Mouse (Mus musculus) activated CD4-positive, CD25-positive, alpha-beta regulatory T cell, adult 4 months (primary cell): ENCODE data around the gene Zfp446. TPM values are rescaled to one million over a fixed set of nuclear protein-coding genes. Genes with fewer than 3 reads are reported as not detected.

Experiments
- ATAC-seq: one replicate; pipeline ENCODE4 v1.8.0; 2017
- polyA plus RNA-seq, 2 experiments: library from polyadenylated mRNA; unstranded; fragments of 100-300 nt; shearing (Covaris generic); gene quantifications; one replicate each; pipeline ENCODE4 v1.2.1; 2017

Gene Zfp446
- polyA plus RNA-seq, 2 experiments from 2014 or later = 2.6 to 3.3 TPM

DNA sequence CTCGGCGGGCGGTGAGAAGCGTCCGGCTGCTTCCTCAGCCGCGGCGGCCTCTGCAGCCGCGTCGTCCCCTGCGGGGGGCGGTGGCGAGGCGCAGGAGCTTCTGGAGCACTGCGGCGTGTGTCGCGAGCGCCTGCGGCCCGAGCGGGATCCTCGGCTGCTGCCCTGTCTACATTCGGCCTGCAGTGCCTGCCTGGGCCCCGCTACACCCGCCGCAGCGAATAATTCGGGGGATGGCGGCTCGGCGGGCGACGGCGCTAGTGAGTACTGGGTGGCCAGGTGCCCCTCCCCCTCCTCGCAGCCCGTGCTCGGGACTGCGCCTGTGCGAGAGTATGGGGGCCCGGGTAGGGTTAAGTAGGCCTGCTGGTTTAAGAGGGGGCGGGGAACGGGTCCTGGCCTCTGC is 47.2 kb downstream of the Zfp446 start:
- peak; percentile 15 for ATAC-seq

DNA sequence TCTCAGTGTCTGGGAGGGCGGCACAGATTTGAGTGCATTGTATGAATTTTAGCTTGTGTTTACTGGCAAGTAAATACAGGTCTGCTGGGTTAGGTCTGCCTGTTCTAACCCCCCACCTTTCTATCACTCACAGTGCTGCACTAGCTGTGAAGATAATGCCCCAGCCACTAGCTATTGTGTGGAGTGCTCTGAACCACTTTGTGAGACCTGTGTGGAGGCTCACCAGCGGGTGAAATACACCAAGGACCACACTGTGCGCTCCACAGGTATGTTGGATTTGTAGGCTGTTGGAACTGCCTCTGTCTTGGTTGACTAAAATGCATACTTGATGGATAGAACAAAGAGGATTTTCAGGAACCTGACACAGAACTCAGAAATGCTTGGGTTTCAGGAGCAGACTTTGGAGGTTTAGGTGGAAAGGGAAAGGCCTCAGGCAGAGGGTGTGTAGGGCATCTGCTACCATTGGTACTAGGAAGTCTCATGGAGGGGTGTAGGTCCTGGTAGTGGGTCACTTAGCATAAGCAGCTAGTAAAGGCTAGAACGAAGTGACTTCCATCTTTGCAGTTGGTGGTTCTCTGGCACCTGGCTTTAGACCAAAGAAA is 48.0 kb downstream of the Zfp446 start:
- ATAC-seq = no peak

DNA sequence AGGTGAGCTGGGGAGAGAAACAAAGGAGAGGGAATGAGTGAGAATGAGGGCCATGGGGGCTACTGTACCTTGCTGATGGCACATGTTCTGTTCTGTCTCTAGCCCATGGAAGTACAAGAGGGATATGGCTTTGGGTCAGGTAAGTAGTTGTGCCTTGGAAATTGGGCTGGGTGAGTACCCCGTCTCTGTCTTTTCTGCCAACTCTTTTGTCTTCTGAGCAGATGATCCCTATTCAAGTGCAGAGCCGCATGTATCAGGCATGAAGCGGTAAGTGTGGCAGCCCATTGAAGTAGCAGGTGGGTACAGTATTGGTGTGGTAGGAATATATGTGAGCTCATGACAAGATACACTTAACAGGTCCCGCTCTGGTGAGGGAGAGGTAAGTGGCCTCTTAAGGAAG is 51.3 kb downstream of the Zfp446 start:
- ATAC-seq = no peak

DNA sequence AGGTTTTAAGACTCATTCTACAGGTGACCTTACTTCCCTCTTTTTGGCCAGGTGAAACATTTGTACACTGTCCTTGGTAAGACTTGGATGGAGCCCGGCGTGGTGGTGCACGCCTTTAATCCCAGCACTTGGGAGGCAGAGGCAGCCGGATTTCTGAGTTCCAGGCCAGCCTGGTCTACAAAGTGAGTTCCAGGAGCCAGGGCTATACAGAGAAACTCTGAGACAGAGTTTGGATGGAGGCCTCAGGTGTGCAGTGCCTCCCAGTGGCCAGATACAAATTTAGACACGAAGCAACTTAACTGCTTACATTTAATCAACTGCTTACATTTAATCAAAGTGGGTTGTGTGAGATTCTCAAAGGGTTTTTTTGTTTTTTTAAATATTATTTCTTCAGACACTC is 53.4 kb downstream of the Zfp446 start:
- no peak for ATAC-seq

DNA sequence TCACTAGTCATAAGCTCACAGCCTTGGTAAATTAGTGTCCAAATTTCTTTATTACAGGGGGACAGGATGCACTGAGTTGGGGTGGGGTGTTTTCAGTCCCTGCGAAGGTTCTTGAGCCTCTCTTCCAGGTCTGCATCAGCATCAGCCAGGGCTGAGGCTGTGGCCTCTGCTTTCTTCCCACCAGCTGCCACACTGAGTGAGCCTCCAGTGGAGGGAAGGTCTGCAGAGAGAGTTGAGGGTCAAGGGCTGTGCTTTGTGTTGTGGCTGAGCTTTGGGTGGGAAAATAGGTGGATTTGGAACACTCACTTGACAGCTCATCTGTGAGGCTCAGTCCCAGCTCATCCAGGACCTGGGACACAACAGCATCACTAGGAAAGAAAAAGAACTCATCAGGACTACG is 54.3 kb downstream of the Zfp446 start:
- no peak for ATAC-seq

DNA sequence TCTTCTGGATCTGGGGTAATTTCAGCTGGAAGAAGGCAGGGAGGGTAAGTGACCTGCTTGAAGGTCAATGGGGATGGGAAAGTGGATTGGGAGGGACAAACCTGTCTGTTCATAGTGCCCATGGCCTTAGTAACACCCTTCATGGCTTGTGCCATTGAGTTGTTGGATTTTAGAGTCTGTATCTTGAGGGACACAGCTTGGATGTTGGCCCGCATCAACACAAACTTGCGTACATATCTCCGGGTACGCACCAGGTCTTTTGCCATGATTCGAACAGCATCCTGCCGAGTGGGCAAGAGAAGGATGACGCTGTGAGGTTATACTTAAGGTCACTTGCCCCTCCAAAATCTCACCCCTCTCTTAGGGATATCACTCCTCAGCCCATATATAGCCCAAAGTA is 54.9 kb downstream of the Zfp446 start:
- ATAC-seq = no peak

DNA sequence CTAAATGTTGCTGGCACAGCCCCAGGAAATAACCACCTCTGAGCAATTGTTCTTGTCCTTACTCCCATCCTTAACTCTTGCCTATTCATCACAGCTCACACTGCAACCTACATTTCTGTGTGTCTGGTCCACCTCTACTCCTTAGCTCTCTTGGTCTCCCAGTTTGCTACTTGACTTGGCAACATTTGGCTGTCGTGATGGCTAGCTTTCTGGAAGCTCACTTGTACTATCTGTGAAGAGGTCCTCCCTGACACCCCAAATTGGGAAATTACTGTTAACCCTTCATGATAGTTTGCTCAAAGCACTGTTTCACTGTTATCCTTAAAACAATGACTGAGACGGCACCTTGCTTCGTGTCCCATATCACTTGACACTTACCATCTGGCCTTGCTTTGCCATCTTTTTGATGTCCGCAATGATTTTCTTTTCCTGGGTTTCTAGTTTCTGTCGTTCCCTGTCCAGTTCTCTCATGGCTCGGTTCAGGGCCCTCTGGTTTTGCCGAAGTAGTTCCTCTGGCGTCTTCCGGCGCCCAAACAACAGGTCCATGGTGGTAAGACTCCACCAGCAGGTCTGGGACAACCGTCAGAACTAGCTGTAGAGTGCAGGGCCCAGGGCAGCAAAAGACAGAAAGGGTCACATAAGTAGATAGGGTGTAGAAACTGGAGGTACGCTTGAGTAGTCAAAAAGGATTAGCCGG is 56.0 kb downstream of the Zfp446 start:
- ATAC-seq = no peak

DNA sequence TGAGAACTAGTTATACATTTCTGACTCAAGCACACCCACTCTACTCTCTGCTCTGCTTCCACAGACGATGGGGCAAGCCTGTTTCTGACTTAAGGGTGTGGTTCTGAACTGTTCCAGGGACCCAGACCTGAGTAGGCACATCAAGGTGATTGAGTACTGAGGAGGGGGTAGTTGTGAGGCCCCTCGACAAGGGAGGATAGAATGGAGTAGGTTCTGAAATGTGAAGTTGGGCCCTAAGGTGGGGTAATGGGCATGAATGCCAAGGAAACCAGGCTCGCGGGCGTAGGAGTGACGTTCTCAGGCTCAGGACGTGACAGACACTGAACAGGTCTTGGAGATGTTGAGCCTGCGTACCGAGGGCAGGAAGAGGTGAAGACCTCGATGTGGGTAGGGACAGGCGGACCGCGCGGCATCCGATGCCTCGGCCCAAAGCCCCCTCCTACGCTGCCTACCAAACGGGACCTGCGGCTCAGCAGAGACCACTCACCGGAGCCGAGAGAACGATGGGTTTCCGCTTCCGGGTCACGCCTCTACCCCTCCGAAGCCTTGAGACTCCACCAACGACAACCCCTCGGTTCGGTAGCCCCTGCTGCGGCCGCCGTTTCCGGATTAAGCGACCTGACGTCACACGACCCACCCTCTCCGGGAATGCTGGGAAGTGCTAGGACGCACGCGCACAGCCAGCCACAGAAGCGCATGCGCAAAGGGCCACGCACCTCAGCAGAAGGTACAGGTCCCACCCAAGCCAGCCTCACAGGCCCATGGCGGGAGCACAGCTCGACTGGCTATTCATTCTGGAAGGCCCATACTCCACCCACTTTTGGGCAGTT is 56.7 kb downstream of the Zfp446 start, which contains the start of gene Chmp2a:
TSS of gene Chmp2a (minus strand) at position 660 of the 830 bp plus-strand sequence.
- peak; percentile 53 for ATAC-seq

Other genes starting within 250 kb of the Zfp446 start
- gene Vmn2r56, start 242.8 kb upstream of the Zfp446 start, polyA plus RNA-seq = under 1 TPM; 0.08 to 0.12 TPM
- under 1 TPM; 0.25 to 0.29 TPM for gene Zscan18, start 174.2 kb upstream of the Zfp446 start, polyA plus RNA-seq
- 10 to 100 TPM; 16.8 to 20.2 TPM for gene Zfp329, start 159.0 kb upstream of the Zfp446 start, polyA plus RNA-seq
- 10 to 100 TPM; 56.1 to 72.2 TPM for gene Zfp110, start 143.1 kb upstream of the Zfp446 start, polyA plus RNA-seq
- 1 to 10 TPM in 1 of 2 experiments, under 1 TPM in 1; 0.84 to 2.4 TPM for gene Zfp128, start 96.7 kb upstream of the Zfp446 start, polyA plus RNA-seq
- gene Zscan22, start 80.0 kb upstream of the Zfp446 start, polyA plus RNA-seq = 10 to 100 TPM in 1 of 2 experiments, 1 to 10 TPM in 1; 6.6 to 10.9 TPM
- 1,000 to 10,000 TPM; 2,813 to 3,009 TPM for gene Rps5, start 55.6 kb upstream of the Zfp446 start, polyA plus RNA-seq
- not detected for gene Rnf225, start 50.4 kb upstream of the Zfp446 start, polyA plus RNA-seq
- gene Zfp324, start 12.0 kb upstream of the Zfp446 start, polyA plus RNA-seq = 1 to 10 TPM; 2.4 to 3.4 TPM
- gene Slc27a5, start 20.3 kb downstream of the Zfp446 start, polyA plus RNA-seq = under 1 TPM in 1 of 2 experiments, not detected in 1; 0.29 TPM
- gene Trim28, start 21.3 kb downstream of the Zfp446 start, polyA plus RNA-seq = 10 to 100 TPM; 45.5 to 59.4 TPM
- gene Zbtb45, start 32.2 kb downstream of the Zfp446 start, polyA plus RNA-seq = 1 to 10 TPM; 4.6 to 7.0 TPM
- gene Chmp2a, start 57.0 kb downstream of the Zfp446 start, polyA plus RNA-seq = 100 to 1,000 TPM; 300 to 349 TPM
- 10 to 100 TPM; 15.3 to 16.9 TPM for gene Ube2m, start 60.4 kb downstream of the Zfp446 start, polyA plus RNA-seq
- gene Mzf1, start 76.9 kb downstream of the Zfp446 start, polyA plus RNA-seq = under 1 TPM; 0.45 to 0.46 TPM
- under 1 TPM in 1 of 2 experiments, not detected in 1; 0.08 TPM for gene Vmn1r85, start 117.3 kb downstream of the Zfp446 start, polyA plus RNA-seq
- gene Vmn1r86, start 142.1 kb downstream of the Zfp446 start, polyA plus RNA-seq = not detected
- gene Vmn1r87, start 162.3 kb downstream of the Zfp446 start, polyA plus RNA-seq = under 1 TPM in 1 of 2 experiments, not detected in 1; 0.25 TPM
- under 1 TPM in 1 of 2 experiments, not detected in 1; 0.15 TPM for gene Vmn1r88, start 181.7 kb downstream of the Zfp446 start, polyA plus RNA-seq
- gene Vmn1r89, start 235.2 kb downstream of the Zfp446 start, polyA plus RNA-seq = not detected